Comparison of ENCODE assay signal across 22 mouse cellular contexts in the genomic region with DNA sequence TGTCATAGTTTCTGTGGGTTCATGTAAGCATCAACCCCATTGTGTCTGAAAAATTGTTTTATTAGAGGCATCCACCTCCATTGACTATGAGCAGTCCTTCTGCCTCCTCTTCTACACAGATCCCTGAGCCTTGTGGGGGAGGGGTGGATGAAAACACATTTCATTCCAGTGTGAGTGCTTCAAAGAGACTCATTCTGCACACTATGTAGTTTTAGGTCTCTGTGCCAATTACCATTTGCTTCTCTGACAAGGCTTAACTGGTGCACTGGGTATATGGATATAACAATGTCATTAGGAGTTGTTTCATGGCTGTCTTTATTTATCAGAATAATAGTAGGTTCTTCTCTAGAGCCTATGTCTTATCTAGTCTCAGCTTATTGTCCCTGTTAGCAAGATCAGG. TPM values are rescaled to one million over a fixed set of nuclear protein-coding genes. Genes with fewer than 3 reads are reported as not detected.
"Had no signal": no experiment of that assay in that cellular context is flagged by ENCODE, and none has a peak within 500 bp of the region (broad histone marks: within the 10 kb centered on the region; RNA-seq: fewer than 3 reads in every experiment).

No protein-coding gene starts in this region.

- DNase-seq: kidney, adult 9 months; kidney, postnatal 36 days; layer of hippocampus, adult 9-11 months; layer of hippocampus, postnatal 36 days; left cerebral cortex, postnatal 4 days; lung, adult 18-20 months; lung, postnatal 4 days; right cerebral cortex, postnatal 4 days; thymus, adult 2 months; thymus, postnatal 25 days had no signal

- H3K9ac ChIP-seq: limb, embryonic 13.5 days; liver, embryonic 14.5 days; midbrain, embryonic 15.5 days; stomach, embryonic 15.5 days had no signal

- H3K4me1 ChIP-seq: limb, embryonic 13.5 days; midbrain, embryonic 10.5 days; midbrain, embryonic 15.5 days; stomach, embryonic 15.5 days had no signal

- H3K27ac ChIP-seq: kidney, postnatal 0 days; limb, embryonic 13.5 days; liver, embryonic 14.5 days; midbrain, embryonic 10.5 days; midbrain, embryonic 15.5 days; stomach, embryonic 15.5 days had no signal

- H3K9me3 ChIP-seq: limb, embryonic 13.5 days; midbrain, embryonic 10.5 days; midbrain, embryonic 15.5 days; stomach, embryonic 15.5 days had no signal

- ATAC-seq: midbrain, embryonic 15.5 days had no signal

- H3K4me3 ChIP-seq: limb, embryonic 13.5 days; midbrain, embryonic 10.5 days; midbrain, embryonic 15.5 days; stomach, embryonic 15.5 days had no signal

- H3K4me2 ChIP-seq: limb, embryonic 13.5 days; midbrain, embryonic 15.5 days; stomach, embryonic 15.5 days had no signal

- H3K27me3 ChIP-seq: limb, embryonic 13.5 days; midbrain, embryonic 15.5 days; stomach, embryonic 15.5 days had no signal

RNA-seq across cellular contexts. Expression of gene Mettl21e, which starts 32.4 kb away (rescaled TPM):
- total RNA-seq: layer of hippocampus, adult 18-20 months; layer of hippocampus, postnatal 36 days; left cerebral cortex, postnatal 4 days; liver, adult 2 months; megakaryocyte, adult 5-6 weeks had no signal
- polyA plus RNA-seq: kidney, postnatal 0 days; limb, embryonic 13.5 days; liver, adult 2 months; liver, embryonic 14.5 days; midbrain, embryonic 10.5 days; midbrain, embryonic 15.5 days; neural tube, embryonic 14.5 days; spleen, adult 2 months; testis, adult 2 months; thymus, adult 2 months had no signal
